Mouse (Mus musculus) olfactory bulb, adult 2 months (tissue): ENCODE results near the gene N4bp2l1.

Experiments
- CTCF ChIP-seq: fragments of 200-500 bp; IDR thresholded peaks from 2 replicates; pipeline ENCODE4 v1.5.1; 2012; ENCODE audit warnings: low read depth, mild to moderate bottlenecking, low read length, moderate library complexity; ENCODE audit not compliant: insufficient read depth
- POLR2A ChIP-seq: fragments of 200-500 bp; IDR thresholded peaks from 2 replicates; pipeline ENCODE4 v1.6.1; 2012; ENCODE audit warnings: mild to moderate bottlenecking, low read depth, low read length, moderate library complexity; ENCODE audit not compliant: insufficient read depth

- no peak for TF ChIP-seq CTCF
- TF ChIP-seq POLR2A, result no peak
Measured at GRCm38 (mm10) chr5:150566226-150566625, 30.8 kb downstream of the N4bp2l1 start.
